Mouse (Mus musculus): ENCODE measurements around the gene Zp2. TPM values are rescaled to one million over a fixed set of nuclear protein-coding genes. Genes with fewer than 3 reads are reported as not detected.

Gene Zp2
- polyA plus RNA-seq, 1 experiment from 2014 or later = not detected

GRCm38 (mm10) chr7:120095180-120095579, 49.9 kb downstream of the Zp2 start, which contains the start of gene Dnah3:
Gene Dnah3, minus strand, starts transcription at chr7:120095280.
- Histone ChIP-seq H3K36me3 (ENCODE audit: control insufficient read depth, insufficient read depth, low read length) (no peaks in the 10 kb centered on the region), H3K9me3 (ENCODE audit: control insufficient read depth, low read length) (no peaks in the 10 kb centered on the region), H3K27me3 (ENCODE audit: control insufficient read depth, insufficient read depth, low read length) (no peaks in the 10 kb centered on the region), H3K4me2 (no peak within 1 kb of the TSS), H3K27ac (ENCODE audit: low read depth, low read length) (no peak within 1 kb of the TSS), H3K9ac (ENCODE audit: low read length) (no peak within 1 kb of the TSS), H3K4me3 (ENCODE audit: low read depth, low read length) (no peak within 1 kb of the TSS), H3K4me1 (ENCODE audit: control insufficient read depth, insufficient read depth, low read length) (no peaks in the 10 kb centered on the region)
- no peak for ATAC-seq (ENCODE audit: low FRiP score)
- DNase-seq (ENCODE audit: low spot score, missing footprints) = no peak
- 86% methylated on average over 6 of the region's 6 CpGs for WGBS

GRCm38 (mm10) chr7:120094216-120094615, 50.9 kb downstream of the Zp2 start:
- Histone ChIP-seq H3K27me3 (ENCODE audit: control insufficient read depth, insufficient read depth, low read length) (no peaks in the 10 kb centered on the region), H3K36me3 (ENCODE audit: control insufficient read depth, insufficient read depth, low read length) (no peaks in the 10 kb centered on the region), H3K27ac (ENCODE audit: low read depth, low read length) (no peak overlapping the region), H3K4me1 (ENCODE audit: control insufficient read depth, insufficient read depth, low read length) (no peaks in the 10 kb centered on the region), H3K9ac (ENCODE audit: low read length) (no peak overlapping the region), H3K4me3 (ENCODE audit: low read depth, low read length) (no peak overlapping the region), H3K9me3 (ENCODE audit: control insufficient read depth, low read length) (no peaks in the 10 kb centered on the region), H3K4me2 (no peak overlapping the region)
- DNase-seq (ENCODE audit: low spot score, missing footprints) (no peak), ATAC-seq (ENCODE audit: low FRiP score) (no peak)
- 95% methylated on average over 3 of the region's 3 CpGs for WGBS

GRCm38 (mm10) chr7:120093033-120093432, 52.1 kb downstream of the Zp2 start:
- H3K4me1 ChIP-seq (ENCODE audit: control insufficient read depth, insufficient read depth, low read length) = no peaks in the 10 kb centered on the region
- H3K4me2 ChIP-seq = no peak overlapping the region
- no peak overlapping the region for H3K9ac ChIP-seq (ENCODE audit: low read length)
- H3K27ac ChIP-seq (ENCODE audit: low read depth, low read length) = no peak overlapping the region
- no peak overlapping the region for H3K4me3 ChIP-seq (ENCODE audit: low read depth, low read length)
- ATAC-seq (ENCODE audit: low FRiP score) = no peak
- 9% methylated on average over 5 of the region's 5 CpGs for WGBS
- H3K9me3 ChIP-seq (ENCODE audit: control insufficient read depth, low read length) = no peaks in the 10 kb centered on the region
- H3K27me3 ChIP-seq (ENCODE audit: control insufficient read depth, insufficient read depth, low read length) = no peaks in the 10 kb centered on the region
- DNase-seq (ENCODE audit: low spot score, missing footprints) = no peak
- H3K36me3 ChIP-seq (ENCODE audit: control insufficient read depth, insufficient read depth, low read length) = no peaks in the 10 kb centered on the region

- no peaks in the 10 kb centered on the region for H3K9me3 ChIP-seq (ENCODE audit: control insufficient read depth, low read length)
Measured at GRCm38 (mm10) chr7:120080177-120080576, 64.9 kb downstream of the Zp2 start.

More at GRCm38 (mm10) chr7:120080177-120080576, 64.9 kb downstream of the Zp2 start:
- H3K27ac ChIP-seq (ENCODE audit: low read depth, low read length) = no peak overlapping the region
- WGBS = 79% methylated on average over 3 of the region's 3 CpGs
- DNase-seq (ENCODE audit: low spot score, missing footprints) (no peak), ATAC-seq (ENCODE audit: low FRiP score) (no peak)
- H3K9ac ChIP-seq (ENCODE audit: low read length) = no peak overlapping the region
- H3K4me2 ChIP-seq = no peak overlapping the region
- H3K27me3 ChIP-seq (ENCODE audit: control insufficient read depth, insufficient read depth, low read length) = no peaks in the 10 kb centered on the region
- no peak overlapping the region for H3K4me3 ChIP-seq (ENCODE audit: low read depth, low read length)
- no peaks in the 10 kb centered on the region for H3K4me1 ChIP-seq (ENCODE audit: control insufficient read depth, insufficient read depth, low read length)
- H3K36me3 ChIP-seq (ENCODE audit: control insufficient read depth, insufficient read depth, low read length) = no peaks in the 10 kb centered on the region

Other genes starting within 250 kb of the Zp2 start
- 13.1 and 14.4 TPM in 2 replicates for gene Lyrm1, start 249.4 kb downstream of the Zp2 start, polyA plus RNA-seq (2014; fragmentation: Nextera tagmentation; extraction: Ambion mirVana)
- gene Dcun1d3, start 249.0 kb downstream of the Zp2 start, polyA plus RNA-seq (2014; fragmentation: Nextera tagmentation; extraction: Ambion mirVana) = 10.5 and 11.1 TPM in 2 replicates
- 0.03 TPM in 1 of 2 replicates, not detected in the other for gene Dnah3, start 50.0 kb downstream of the Zp2 start, polyA plus RNA-seq (2014; fragmentation: Nextera tagmentation; extraction: Ambion mirVana)
- 23.2 and 23.6 TPM in 2 replicates for gene Tmem159, start 42.9 kb downstream of the Zp2 start, polyA plus RNA-seq (2014; fragmentation: Nextera tagmentation; extraction: Ambion mirVana)
- not detected in 2 replicates for gene Anks4b, start 28.6 kb upstream of the Zp2 start, polyA plus RNA-seq (2014; fragmentation: Nextera tagmentation; extraction: Ambion mirVana)
- 27.3 and 28.9 TPM in 2 replicates for gene Crym, start 56.8 kb upstream of the Zp2 start, polyA plus RNA-seq (2014; fragmentation: Nextera tagmentation; extraction: Ambion mirVana)
- gene Abca14, start 58.7 kb upstream of the Zp2 start, polyA plus RNA-seq (2014; fragmentation: Nextera tagmentation; extraction: Ambion mirVana) = 0.26 TPM in 1 of 2 replicates, not detected in the other
- not detected in 2 replicates for gene Abca15, start 183.4 kb upstream of the Zp2 start, polyA plus RNA-seq (2014; fragmentation: Nextera tagmentation; extraction: Ambion mirVana)

All from midbrain, embryonic 11.5 days (tissue).